Mouse (Mus musculus) myocyte (in vitro differentiated cells): ENCODE results near the gene Rab11fip4.

ENCODE experiments used
- CEBPB ChIP-seq: IDR thresholded peaks from 2 replicates; pipeline ENCODE4 v1.6.1; 2011; ENCODE audit warnings: mild to moderate bottlenecking, moderate library complexity; ENCODE audit not compliant: poor library complexity, insufficient read depth, severe bottlenecking
- E2F4 ChIP-seq: IDR thresholded peaks from one replicate; pipeline ENCODE4 v1.6.1; 2011; ENCODE audit warnings: mild to moderate bottlenecking, control low read depth, moderate library complexity; ENCODE audit not compliant: insufficient read depth
- MAX ChIP-seq: IDR thresholded peaks from one replicate; pipeline ENCODE4 v1.6.1; 2011; ENCODE audit warnings: low read depth, mild to moderate bottlenecking, control low read depth
- MYOD1 ChIP-seq, 3 experiments: IDR thresholded peaks; one replicate each; pipeline ENCODE4 v1.6.1; 2011; ENCODE audit warnings: control low read depth in 2 of 3, low read depth in 2 of 3, mild to moderate bottlenecking in 2 of 3, moderate library complexity in 1 of 3; ENCODE audit not compliant: insufficient read length in 2 of 3, control insufficient read depth in 1 of 3
- MYOG ChIP-seq, 3 experiments: IDR thresholded peaks; one replicate each; pipeline ENCODE4 v1.6.1; 2011; ENCODE audit warnings: control low read depth in 2 of 3, low read depth in 2 of 3, mild to moderate bottlenecking in 2 of 3; ENCODE audit not compliant: insufficient read length in 2 of 3, control insufficient read depth in 1 of 3, insufficient read depth in 1 of 3
- POLR2A ChIP-seq: IDR thresholded peaks from one replicate; pipeline ENCODE4 v1.6.1; 2011; ENCODE audit warnings: low read depth, mild to moderate bottlenecking, control low read depth, moderate library complexity; ENCODE audit not compliant: insufficient read length
- POLR2AphosphoS2 ChIP-seq: IDR thresholded peaks from one replicate; pipeline ENCODE4 v1.6.1; 2011; ENCODE audit warnings: low read depth, control low read depth; ENCODE audit not compliant: insufficient read length
- REST ChIP-seq: IDR thresholded peaks from one replicate; pipeline ENCODE4 v1.6.1; 2011; ENCODE audit warnings: mild to moderate bottlenecking, control low read depth, moderate library complexity; ENCODE audit not compliant: insufficient read depth, insufficient read length
- TCF12 ChIP-seq: IDR thresholded peaks from one replicate; pipeline ENCODE4 v1.6.1; 2011; ENCODE audit warnings: mild to moderate bottlenecking, control low read depth; ENCODE audit not compliant: poor library complexity, insufficient read depth, severe bottlenecking
- TCF3 ChIP-seq: IDR thresholded peaks from one replicate; pipeline ENCODE4 v1.6.1; 2011; ENCODE audit warnings: low read depth, control low read depth; ENCODE audit not compliant: insufficient read length
- USF1 ChIP-seq: IDR thresholded peaks from one replicate; pipeline ENCODE4 v1.6.1; 2011; ENCODE audit warnings: low read depth, mild to moderate bottlenecking, control low read depth, moderate library complexity

- no peak for TF ChIP-seq POLR2A
- TF ChIP-seq CEBPB = no peak
- TF ChIP-seq MAX = no peak
- TF ChIP-seq TCF12 = no peak
- no peak for TF ChIP-seq E2F4
- no peak for TF ChIP-seq USF1
- no peak for TF ChIP-seq POLR2AphosphoS2
- peak; percentile 38 to 67 (median 52) for TF ChIP-seq MYOG (IDR thresholded peaks at IDR 0.05; ENCODE audit: control insufficient read depth in 1 of 3, insufficient read depth in 1 of 3, insufficient read length in 2 of 3, low read depth in 2 of 3)
- peak in 2 of 3 experiments; percentile 33 to 78 for TF ChIP-seq MYOD1 (IDR thresholded peaks at IDR 0.05; ENCODE audit: control insufficient read depth in 1 of 3, insufficient read length in 2 of 3, low read depth in 2 of 3)
- TF ChIP-seq REST = no peak
- TF ChIP-seq TCF3 = no peak
Measured at GRCm38 (mm10) chr11:79644717-79645191, 53.7 kb downstream of the Rab11fip4 start.
